In genomic region chr2:84797833-84798492, GRCm38 (mm10) we compare ENCODE assay signal across 7 mouse cellular contexts. TPM values are rescaled to one million over a fixed set of nuclear protein-coding genes. Genes with fewer than 3 reads are reported as not detected.
A peak's percentile ranks its signal among the peaks of the same experiment; 100 is the strongest.
DNase-seq lines count a peak whose midpoint lies in the region; ATAC-seq lines count a peak whose summit lies in the region.

No protein-coding gene starts in this region.

- H3K4me1 ChIP-seq in intestine, embryonic 14.5 days (replicated peaks; ENCODE audit: control insufficient read depth, insufficient read depth, low read length) = no peaks in the 10 kb centered on the region; the same call in 1 of the 2 replicates

- H3K4me3 ChIP-seq in intestine, embryonic 14.5 days (ENCODE audit: low read depth, low read length) = peak overlapping the region; percentile 61

- intact Hi-C loops in left cerebral cortex, postnatal 10 days (cut with DNase I) = loop anchor here (5.0 kb wide), 1 partner anchor 56 kb away; the partner anchor contains the start of gene Gm19426

- 0 out of 2 replicates have a peak overlapping the region, but pooled peaks have one; percentile 43 for H3K27ac ChIP-seq in intestine, embryonic 14.5 days (ENCODE audit: low read depth)

- WGBS in intestine, embryonic 14.5 days = 10% methylated on average over 13 of the region's 13 CpGs

- peak; percentile 41 for ATAC-seq in intestine, embryonic 14.5 days (replicated peaks; ENCODE audit: low FRiP score, low TSS enrichment, low read depth)
- ATAC-seq in megakaryocyte progenitor cell, adult 5-6 weeks (replicated peaks; ENCODE audit: poor library complexity) = peak; percentile 59

- no peaks in the 10 kb centered on the region for H3K9me3 ChIP-seq in intestine, embryonic 14.5 days (ENCODE audit: control insufficient read depth, low read length)

- DNase-seq in adrenal gland, adult 2 months = peak; percentile 79
- peak; percentile 96 for DNase-seq in embryo, embryonic 10.5 days (ENCODE audit: low spot score)
- peak; percentile 60 for DNase-seq in gastrocnemius, postnatal 25 days
- peak; percentile 90 for DNase-seq in intestine, embryonic 14.5 days (ENCODE audit: low spot score)
- DNase-seq in left cerebral cortex, postnatal 10 days (ENCODE audit: extremely low spot score in 1 of 2, low spot score in 2 of 2) = peak; percentile 79 to 80
- peak; percentile 71 for DNase-seq in right cerebral cortex, postnatal 14 days

- no peaks in the 10 kb centered on the region for H3K27me3 ChIP-seq in intestine, embryonic 14.5 days (replicated peaks; ENCODE audit: control insufficient read depth, insufficient read depth, low read length)

- peak overlapping the region; percentile 60 for H3K4me2 ChIP-seq in intestine, embryonic 14.5 days (ENCODE audit: low read length)

- H3K9ac ChIP-seq in intestine, embryonic 14.5 days (ENCODE audit: low read length) = peak overlapping the region; percentile 48

- H3K36me3 ChIP-seq in intestine, embryonic 14.5 days (ENCODE audit: control insufficient read depth, insufficient read depth, low read length) = no peaks in the 10 kb centered on the region

RNA-seq across cellular contexts. Expression of gene Ube2l6, which starts 0.7 kb away (rescaled TPM):
- 10 to 100 TPM; 15.7 to 18.8 TPM for total RNA-seq in adrenal gland, adult 2 months (2021)
- polyA plus RNA-seq in adrenal gland, adult 2 months (2012; rRNA removed) = 13.8 and 15.1 TPM in 2 replicates
- total RNA-seq in gastrocnemius, postnatal 25 days (2021) = 1 to 10 TPM; 4.2 to 8.1 TPM
- polyA plus RNA-seq in intestine, embryonic 14.5 days (2014; fragmentation: Nextera tagmentation; extraction: Ambion mirVana) = 33.2 and 33.3 TPM in 2 replicates
- total RNA-seq in left cerebral cortex, postnatal 10 days (2021) = 1 to 10 TPM; 6.5 to 6.8 TPM
- 9.6 and 11.2 TPM in 2 replicates for total RNA-seq in megakaryocyte progenitor cell, adult 5-6 weeks (2015)
- total RNA-seq in megakaryocyte progenitor cell, adult 5-6 weeks (2017) = 8.5 and 12.7 TPM in 2 replicates

RNA-seq across cellular contexts. Expression of gene Serping1, which starts 22.7 kb away (rescaled TPM):
- total RNA-seq in adrenal gland, adult 2 months (2021) = 100 to 1,000 TPM in 1 of 2 experiments, 10 to 100 TPM in 1; 91.2 to 127 TPM
- 129 and 154 TPM in 2 replicates for polyA plus RNA-seq in adrenal gland, adult 2 months (2012; rRNA removed)
- total RNA-seq in gastrocnemius, postnatal 25 days (2021) = 10 to 100 TPM; 46.7 to 59.3 TPM
- 60.9 and 73.4 TPM in 2 replicates for polyA plus RNA-seq in intestine, embryonic 14.5 days (2014; fragmentation: Nextera tagmentation; extraction: Ambion mirVana)
- total RNA-seq in left cerebral cortex, postnatal 10 days (2021) = 1 to 10 TPM; 4.7 to 6.9 TPM
- total RNA-seq in megakaryocyte progenitor cell, adult 5-6 weeks (2015) = 0.22 TPM in 1 of 2 replicates, not detected in the other
- not detected in 2 replicates for total RNA-seq in megakaryocyte progenitor cell, adult 5-6 weeks (2017)

RNA-seq across cellular contexts. Expression of gene Smtnl1, which starts 24.5 kb away (rescaled TPM):
- total RNA-seq in adrenal gland, adult 2 months (2021) = not detected
- not detected in 2 replicates for polyA plus RNA-seq in adrenal gland, adult 2 months (2012; rRNA removed)
- 100 to 1,000 TPM; 101 to 105 TPM for total RNA-seq in gastrocnemius, postnatal 25 days (2021)
- polyA plus RNA-seq in intestine, embryonic 14.5 days (2014; fragmentation: Nextera tagmentation; extraction: Ambion mirVana) = 0.27 TPM in 1 of 2 replicates, not detected in the other
- total RNA-seq in left cerebral cortex, postnatal 10 days (2021) = not detected
- total RNA-seq in megakaryocyte progenitor cell, adult 5-6 weeks (2015) = not detected in 2 replicates
- total RNA-seq in megakaryocyte progenitor cell, adult 5-6 weeks (2017) = 0.24 TPM in 1 of 2 replicates, not detected in the other

RNA-seq across cellular contexts. Expression of gene Timm10, which starts 28.8 kb away (rescaled TPM):
- total RNA-seq in adrenal gland, adult 2 months (2021) = 10 to 100 TPM; 38.5 to 59.6 TPM
- polyA plus RNA-seq in adrenal gland, adult 2 months (2012; rRNA removed) = 17.0 and 19.2 TPM in 2 replicates
- 10 to 100 TPM; 49.3 to 51.3 TPM for total RNA-seq in gastrocnemius, postnatal 25 days (2021)
- 73.7 and 75.5 TPM in 2 replicates for polyA plus RNA-seq in intestine, embryonic 14.5 days (2014; fragmentation: Nextera tagmentation; extraction: Ambion mirVana)
- total RNA-seq in left cerebral cortex, postnatal 10 days (2021) = 10 to 100 TPM; 62.8 to 66.7 TPM
- 40.2 and 55.6 TPM in 2 replicates for total RNA-seq in megakaryocyte progenitor cell, adult 5-6 weeks (2015)
- total RNA-seq in megakaryocyte progenitor cell, adult 5-6 weeks (2017) = 39.6 and 46.2 TPM in 2 replicates

RNA-seq across cellular contexts. Expression of gene Slc43a1, which starts 40.7 kb away (rescaled TPM):
- 10 to 100 TPM in 1 of 2 experiments, 1 to 10 TPM in 1; 4.4 to 12.7 TPM for total RNA-seq in adrenal gland, adult 2 months (2021)
- 10.1 and 14.3 TPM in 2 replicates for polyA plus RNA-seq in adrenal gland, adult 2 months (2012; rRNA removed)
- total RNA-seq in gastrocnemius, postnatal 25 days (2021) = 1 to 10 TPM; 7.7 to 8.4 TPM
- 18.3 and 18.7 TPM in 2 replicates for polyA plus RNA-seq in intestine, embryonic 14.5 days (2014; fragmentation: Nextera tagmentation; extraction: Ambion mirVana)
- under 1 TPM; 0.34 to 0.43 TPM for total RNA-seq in left cerebral cortex, postnatal 10 days (2021)
- 25.7 and 33.4 TPM in 2 replicates for total RNA-seq in megakaryocyte progenitor cell, adult 5-6 weeks (2015)
- 14.2 and 15.0 TPM in 2 replicates for total RNA-seq in megakaryocyte progenitor cell, adult 5-6 weeks (2017)

Comparison
In these comparisons a context has a peak if more than half of its experiments do, and no peak if none do; other contexts are left out.
1. Peak in every context shown above with its lines: DNase-seq, ATAC-seq, H3K4me3 ChIP-seq and H3K27ac ChIP-seq.
2. RNA of gene Serping1, which starts 22.7 kb away (total RNA-seq): 91.2 to 127 TPM in adrenal gland, adult 2 months and 46.7 to 59.3 TPM in gastrocnemius, postnatal 25 days; 4.7 to 6.9 TPM in left cerebral cortex, postnatal 10 days and 0.22 TPM in megakaryocyte progenitor cell, adult 5-6 weeks; every median in the first group is over 4 times any median in the second.
3. RNA of gene Smtnl1, which starts 24.5 kb away (total RNA-seq): 101 to 105 TPM in gastrocnemius, postnatal 25 days; not detected in adrenal gland, adult 2 months, not detected in left cerebral cortex, postnatal 10 days and 0.24 TPM in megakaryocyte progenitor cell, adult 5-6 weeks; every median in the first group is over 10 times any median in the second.